Mouse (Mus musculus) erythroblast, embryonic 14.5 days (primary cell): ENCODE data around the gene Trp53bp1.

Experiments used
- GATA1 ChIP-seq: IDR thresholded peaks from 2 replicates; pipeline ENCODE4 v1.6.1; 2012; ENCODE audit warnings: low read length, inconsistent platforms, mixed read lengths
- TAL1 ChIP-seq: IDR thresholded peaks from 3 replicates; pipeline ENCODE4 v1.6.1; 2012; ENCODE audit warnings: low read length, inconsistent platforms, mixed read lengths

DNA sequence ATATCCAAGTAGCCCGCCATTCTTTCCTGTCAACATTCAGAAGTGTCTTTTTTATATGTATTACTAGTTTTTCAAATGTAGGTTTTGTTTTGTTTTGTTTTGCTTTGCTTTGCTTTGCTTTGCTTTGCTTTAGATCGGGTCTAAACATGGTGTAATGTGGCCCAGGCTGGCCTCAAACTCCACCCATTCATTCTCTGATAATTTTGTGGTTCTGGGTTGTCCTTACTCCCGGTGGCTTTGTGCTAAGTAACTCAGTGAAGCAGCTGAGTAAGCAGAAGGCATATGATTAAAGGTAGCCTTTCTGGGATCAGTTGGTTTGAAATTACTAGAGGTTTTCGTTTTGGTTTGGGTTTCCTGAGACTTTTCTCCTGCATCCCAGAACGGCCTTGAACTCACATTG lies 121.5 kb downstream of the Trp53bp1 start:
- TF ChIP-seq TAL1 (no peak), GATA1 (no peak)
